Mouse (Mus musculus) retina, postnatal 7 days (tissue): ENCODE measurements at regions not wholly inside any gene's neighbourhood (a gene's known extent, or its start where the extent isn't known, plus 50 kb on each side); places are given as distances from the start of the nearest gene placed in this dataset.
"Not testable (repeated sequence)": the region's sequence is repeated elsewhere in the genome, so short reads cannot be mapped to it uniquely, and the experiment has no call there.

ENCODE experiments used
- DNase-seq: peaks from one replicate; pipeline ENCODE4 v3.0.0-alpha.2; 2012; ENCODE audit warnings: low read depth, low spot score

DNA sequence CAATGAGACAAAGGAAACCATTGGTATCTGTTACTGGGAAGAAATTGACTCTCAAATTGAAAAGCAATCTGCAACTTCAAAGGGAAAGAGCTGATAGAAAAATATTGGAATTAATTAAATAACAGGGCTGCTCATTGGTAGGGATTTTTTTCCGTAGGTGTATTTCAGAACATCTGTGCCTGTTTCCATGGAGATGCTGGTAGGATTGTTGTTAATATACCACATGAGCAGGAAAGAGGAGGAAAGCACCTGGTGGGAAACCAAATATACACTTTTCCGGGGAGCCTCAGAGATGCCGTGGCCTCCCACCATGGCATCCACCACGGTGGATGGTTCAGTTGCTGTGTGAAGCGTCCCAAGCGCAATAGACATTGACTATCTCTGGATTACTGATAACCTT lies 428.0 kb upstream of the Sphkap start:
- no peak for DNase-seq

GRCm38 (mm10) chr1:83832946-83833345 lies 424.9 kb upstream of the Sphkap start:
- no peak for DNase-seq

DNA sequence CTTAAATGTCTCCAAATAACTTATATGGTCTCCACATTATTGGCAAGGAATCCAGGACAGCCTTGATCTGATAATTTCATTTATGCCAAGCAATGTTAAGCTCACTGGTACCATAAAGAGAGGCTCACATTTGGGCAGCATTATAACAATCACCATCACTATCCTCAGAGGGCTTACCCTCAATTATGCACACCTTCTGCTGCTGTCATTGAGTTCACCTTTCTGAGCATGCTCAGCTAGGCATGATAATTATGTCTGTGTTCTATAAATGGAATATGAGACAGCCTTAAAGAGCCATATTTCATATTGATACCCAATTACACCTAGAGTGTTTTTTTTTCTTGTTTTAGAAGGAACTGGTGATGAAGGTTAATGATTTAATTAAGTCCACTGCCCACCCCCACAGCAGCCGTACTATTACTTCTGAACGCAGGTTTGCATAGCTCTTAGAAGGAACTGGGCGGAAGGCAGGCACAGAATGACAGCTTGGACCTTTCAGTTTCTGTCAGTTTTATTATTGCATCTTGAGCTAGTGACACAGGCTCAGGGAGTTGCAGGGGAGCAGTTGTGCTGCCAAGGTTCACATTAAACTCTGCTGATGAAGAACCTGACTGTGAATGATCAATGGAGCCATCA lies 424.0 kb upstream of the Sphkap start:
- no peak for DNase-seq

DNA sequence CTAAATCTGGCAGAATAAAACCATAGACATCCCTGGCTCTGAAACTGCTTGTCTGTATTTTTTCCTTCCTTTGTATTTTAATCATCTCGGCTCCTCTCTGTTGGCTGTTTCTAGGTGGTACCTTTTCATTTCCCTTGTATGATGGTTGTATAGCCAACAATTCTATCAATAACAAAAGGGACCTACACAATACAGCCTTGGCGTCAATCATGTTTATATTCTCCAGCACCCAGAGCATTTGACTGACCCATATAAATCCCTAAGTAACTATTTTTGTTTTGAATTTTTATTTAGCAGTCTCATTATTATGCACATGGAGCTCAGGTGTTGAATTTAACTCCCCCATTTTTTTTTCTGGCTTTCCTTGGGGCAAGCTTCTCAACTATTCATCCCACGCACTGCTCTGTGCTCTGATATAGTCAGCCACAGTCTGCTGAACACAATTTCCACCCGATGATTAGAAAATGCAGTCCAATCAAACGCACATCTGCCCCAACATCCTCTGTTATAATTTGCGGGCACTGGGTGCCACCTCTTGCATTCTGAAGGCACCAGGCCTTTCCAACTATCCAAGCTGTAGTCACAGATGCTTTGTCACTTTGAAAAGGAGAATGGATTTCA lies 422.1 kb upstream of the Sphkap start:
- DNase-seq, result no peak

- not testable (repeated sequence) for DNase-seq
These were observed 403.2 kb upstream of the Sphkap start for GRCm38 (mm10) chr1:83811162-83811561.

- DNase-seq, result no peak
These were observed 400.4 kb upstream of the Sphkap start for GRCm38 (mm10) chr1:83808432-83808831.

DNA sequence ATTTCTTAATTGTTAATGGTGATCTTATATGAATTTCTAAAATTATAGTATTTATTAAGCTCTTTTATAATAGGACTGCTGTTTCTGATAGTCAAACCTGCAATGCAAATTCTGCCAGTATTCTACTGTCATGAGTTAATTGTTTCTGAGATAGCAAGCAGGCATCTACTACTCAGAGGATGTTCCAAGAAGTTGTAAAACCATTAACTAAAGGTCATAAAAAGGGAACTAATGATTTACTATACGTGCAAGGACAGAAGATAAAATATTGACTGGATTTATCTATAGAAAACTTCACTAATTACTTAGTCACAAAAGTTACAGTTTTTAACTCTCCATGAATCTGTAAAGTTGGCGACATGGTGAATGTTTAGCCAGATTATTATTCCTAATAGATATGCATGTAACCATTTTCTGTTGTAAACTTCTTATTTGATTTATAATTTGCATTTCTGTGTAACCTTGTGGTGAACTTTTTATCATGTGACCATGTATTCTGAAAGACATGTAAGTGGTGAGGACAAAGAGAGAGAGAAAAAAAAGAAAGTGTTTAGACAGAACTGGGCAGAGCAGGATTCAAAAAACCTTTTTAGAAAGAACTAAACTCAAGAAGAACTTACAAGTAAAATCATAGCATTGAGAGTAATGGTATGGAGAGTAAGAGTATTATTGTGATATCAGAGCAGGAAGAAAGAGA lies 395.5 kb upstream of the Sphkap start:
- DNase-seq, result no peak

DNA sequence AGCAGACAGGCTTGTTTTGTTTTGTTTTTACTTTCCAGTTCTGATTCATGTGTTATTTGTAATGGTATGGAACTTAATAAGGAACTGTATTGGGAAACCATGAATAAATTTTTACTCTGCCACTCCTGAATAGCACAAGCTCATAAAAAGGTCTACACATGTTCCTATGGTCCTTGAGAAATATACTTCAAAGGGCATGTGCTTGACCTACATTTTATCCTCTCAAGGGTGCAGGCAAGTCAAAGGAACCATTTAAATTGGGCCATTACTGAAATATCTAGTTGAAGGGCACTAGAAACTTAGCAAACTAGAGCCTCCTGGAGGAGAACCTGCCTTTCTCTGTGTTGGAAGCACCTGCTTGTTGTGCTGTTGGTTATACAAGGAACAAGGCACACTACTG lies 393.8 kb upstream of the Sphkap start:
- DNase-seq, result no peak

DNA sequence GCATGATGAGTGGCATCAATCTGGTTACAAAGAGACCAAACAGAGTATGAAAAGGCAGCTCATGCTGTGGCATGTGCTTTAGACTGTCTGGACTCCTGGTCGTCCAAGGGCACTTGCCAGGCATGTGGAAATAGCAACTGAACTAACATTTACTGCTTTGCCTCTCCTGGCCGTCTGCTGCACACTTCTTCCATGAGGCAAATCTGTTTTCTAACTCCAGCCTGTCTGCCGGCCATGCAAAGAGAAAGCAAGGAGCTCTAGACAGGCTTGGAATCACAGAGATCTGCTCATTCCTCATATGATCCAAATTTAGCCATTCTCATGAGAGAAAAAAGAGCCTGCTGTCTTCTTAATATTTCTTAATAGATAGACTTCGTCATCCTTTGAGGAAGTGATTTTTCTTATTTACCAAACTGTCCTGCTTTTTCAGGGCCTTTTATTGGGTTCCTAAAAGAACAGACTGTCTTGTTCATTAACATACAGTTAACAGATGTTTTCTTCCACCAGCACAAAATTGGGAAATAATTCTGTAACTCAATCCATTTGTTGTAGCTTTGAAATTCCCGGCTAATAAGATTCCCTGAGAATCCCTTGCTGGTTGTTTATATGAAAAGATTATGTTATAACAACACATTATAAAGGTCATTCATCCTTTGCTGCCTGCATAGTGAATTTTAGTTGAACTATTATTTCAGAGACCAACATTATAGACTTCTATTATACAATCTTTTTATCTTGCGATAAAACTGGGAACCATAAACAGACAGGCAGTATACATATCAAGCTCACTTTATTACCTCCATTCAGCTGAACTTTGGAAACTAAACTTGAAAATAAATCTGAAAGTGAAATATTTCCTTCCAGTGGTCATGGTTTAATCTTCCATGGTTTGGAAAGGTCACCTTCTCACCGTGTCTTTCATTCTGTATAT lies 389.2 kb upstream of the Sphkap start:
- no peak for DNase-seq

DNA sequence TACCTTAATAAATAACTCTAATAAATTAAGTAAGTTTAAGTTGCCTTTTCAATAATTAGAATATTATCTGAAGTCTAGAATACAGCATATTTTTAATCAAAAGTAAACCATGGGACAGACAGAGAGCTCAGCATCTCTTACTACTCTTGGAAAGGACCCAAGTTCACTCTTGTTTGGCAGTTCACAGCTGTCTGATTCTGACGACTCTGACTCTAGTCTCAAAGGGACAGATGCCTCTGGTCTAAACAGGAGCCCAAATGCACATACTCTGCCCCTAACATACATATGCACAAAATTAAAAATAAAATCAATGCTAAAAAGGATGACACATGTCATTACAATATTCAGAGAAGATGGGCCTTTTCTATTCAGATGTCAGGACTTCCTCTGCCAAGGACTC lies 369.2 kb upstream of the Sphkap start:
- DNase-seq, result no peak

DNA sequence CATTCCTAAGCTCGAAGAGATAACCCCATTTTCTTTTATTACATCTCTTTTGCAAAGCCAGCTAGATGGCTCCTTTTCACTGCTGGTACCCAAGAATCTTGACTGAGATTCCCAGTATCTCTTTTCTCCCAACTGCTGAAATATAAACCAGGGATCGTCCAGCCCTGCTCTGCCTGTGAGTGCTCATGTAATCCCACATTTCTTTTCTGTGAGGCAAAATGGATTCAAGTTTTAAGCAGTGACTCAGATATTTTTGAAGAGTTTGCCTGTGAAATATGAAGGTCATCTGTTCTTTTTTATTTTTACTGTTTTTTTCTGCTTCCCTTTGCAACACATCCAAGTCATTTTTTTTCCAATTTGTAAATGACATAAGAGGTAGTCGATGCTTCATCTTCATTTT lies 363.2 kb upstream of the Sphkap start:
- DNase-seq, result no peak

DNA sequence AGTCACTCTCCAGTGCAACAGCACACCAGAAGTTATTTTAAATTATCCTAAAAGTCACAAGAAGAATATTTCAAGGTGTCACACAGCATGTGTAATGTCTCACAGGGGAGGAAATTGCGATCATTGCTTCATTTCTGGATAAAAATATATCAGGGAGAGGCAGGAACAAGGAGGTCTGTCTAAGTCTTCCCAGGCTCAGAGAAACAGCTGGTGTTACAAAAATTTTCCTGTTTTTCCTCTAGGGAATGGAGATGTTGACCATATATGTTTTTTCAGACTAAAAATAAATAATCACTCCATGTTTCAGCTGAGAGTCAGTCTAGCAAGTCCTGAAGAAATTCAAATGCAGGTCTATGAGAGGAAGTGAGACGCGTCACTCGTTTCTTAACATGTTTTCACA lies 353.5 kb upstream of the Sphkap start:
- DNase-seq, result no peak

DNA sequence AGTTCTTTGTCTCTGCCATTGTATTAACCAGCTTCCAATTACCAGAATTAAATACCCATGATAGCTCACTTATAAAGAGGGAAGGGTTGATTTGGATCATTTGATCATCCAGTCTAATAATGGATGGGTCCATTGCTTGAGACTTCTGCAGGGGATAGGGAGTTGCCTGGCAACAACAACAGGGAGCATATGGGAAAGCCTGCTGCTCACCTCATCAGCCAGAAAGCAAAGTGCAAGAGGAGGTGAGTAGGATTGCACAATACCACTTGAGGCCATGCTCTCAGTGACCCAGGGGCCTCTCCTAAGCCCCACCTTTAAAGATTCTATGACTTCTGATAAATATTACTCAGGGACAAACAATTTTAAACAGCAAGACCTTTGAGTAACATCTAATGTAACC lies 348.9 kb upstream of the Sphkap start:
- no peak for DNase-seq

DNA sequence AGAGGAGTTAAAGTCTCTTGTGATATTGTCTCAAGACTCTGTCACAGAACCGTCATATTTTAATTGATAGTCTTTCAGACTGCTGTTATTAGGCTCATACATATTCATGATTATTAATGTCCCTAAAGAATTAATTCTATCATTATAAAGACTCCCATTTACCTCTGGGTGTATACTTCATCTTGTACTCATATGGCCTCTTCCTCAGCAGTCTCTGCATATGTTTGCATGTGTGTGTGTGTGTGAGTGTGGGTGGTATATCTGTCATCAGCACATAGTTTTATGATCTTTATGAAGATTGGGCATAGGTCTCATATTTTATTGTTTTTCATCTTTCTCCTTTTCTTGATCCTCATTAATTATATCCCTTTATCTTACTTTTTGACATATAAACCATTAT lies 347.3 kb upstream of the Sphkap start:
- DNase-seq, result no peak

- peak; percentile 29 for DNase-seq
These were observed 345.0 kb upstream of the Sphkap start for GRCm38 (mm10) chr1:83752976-83753375.

- DNase-seq, result no peak
These were observed 341.0 kb upstream of the Sphkap start for GRCm38 (mm10) chr1:83748974-83749373.

DNA sequence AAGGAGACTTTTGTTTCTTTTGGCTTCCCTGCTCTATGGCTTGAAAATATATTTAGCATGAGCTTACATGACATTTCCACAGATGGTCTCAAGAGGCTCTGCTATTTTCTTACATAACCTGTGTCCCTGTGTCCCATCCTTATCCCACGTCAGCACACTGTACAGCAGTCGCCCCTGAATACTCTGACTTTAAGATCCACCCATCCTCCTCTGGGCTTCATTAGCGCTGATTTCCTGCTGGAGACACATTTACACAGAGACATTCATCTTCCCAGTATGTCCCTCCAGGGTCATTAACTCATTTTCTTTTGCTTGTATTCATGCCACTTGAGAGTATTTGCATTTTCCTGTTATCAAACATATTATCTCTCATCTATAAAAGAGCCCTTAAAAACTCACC lies 340.1 kb upstream of the Sphkap start:
- DNase-seq, result no peak

- no peak for DNase-seq
These were observed 339.4 kb upstream of the Sphkap start for GRCm38 (mm10) chr1:83747412-83747811.

GRCm38 (mm10) chr1:83746036-83746435 lies 338.0 kb upstream of the Sphkap start:
- peak; percentile 44 for DNase-seq

DNA sequence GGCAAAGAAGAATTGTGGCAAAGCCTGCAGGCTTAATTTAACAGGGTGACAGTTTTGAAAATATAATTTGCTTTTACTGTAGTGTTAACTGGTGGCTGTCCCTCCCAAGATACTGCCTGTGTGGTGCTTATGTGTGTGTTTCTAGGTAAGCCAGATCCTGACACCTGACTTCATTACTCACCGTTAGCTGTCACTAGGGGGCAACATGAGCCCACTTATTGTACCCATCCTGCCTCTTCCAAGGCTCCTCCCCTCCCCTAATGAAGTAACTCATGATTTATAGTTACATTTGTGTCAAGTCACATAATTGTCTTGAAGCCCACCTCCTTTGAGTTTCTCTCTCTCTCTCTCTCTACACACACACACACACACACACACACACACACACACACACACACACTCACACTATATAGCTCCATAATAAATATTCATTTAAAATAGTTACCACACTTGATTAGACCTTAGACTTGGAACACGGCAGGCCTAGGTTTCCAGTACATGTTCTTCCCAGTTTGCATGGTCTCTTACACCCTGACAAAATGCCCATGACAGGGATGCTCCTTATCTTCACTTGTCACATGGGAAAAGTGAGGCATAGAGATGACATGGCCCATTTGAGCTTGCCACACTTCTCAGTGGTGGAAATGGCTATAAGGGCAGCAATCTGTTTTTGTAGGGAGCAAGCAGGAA lies 328.6 kb upstream of the Sphkap start:
- peak; percentile 28 for DNase-seq

DNA sequence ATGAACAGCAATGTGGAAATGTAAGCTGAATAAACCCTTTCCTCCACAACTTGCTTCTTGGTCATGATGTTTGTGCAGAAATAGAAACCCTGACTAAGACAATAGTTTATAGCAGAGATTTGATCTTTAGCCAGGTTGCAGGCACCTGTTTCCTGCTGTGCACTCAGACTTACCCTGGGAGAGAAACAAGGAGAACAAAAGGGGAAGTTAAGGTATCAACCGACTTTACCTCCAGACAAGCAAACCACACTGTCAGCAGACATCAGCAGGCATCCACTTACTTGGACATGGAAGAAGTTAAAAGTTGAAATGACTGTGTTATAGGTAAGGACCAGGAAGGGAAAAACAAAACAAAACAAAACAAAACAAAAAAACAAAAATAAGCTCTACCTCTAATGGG lies 323.7 kb upstream of the Sphkap start:
- no peak for DNase-seq
